Mouse (Mus musculus) spleen, adult 10 weeks (tissue): ENCODE measurements around the gene Slc25a34. TPM values are rescaled to one million over a fixed set of nuclear protein-coding genes. Genes with fewer than 3 reads are reported as not detected.

Experiments
- polyA plus RNA-seq: library from polyadenylated mRNA; stranded (reverse); fragments of 350-450 nt; fragmentation: Illumina TruSeq; extraction: RNeasy Lipid Tissue Mini Kit (QIAGEN cat#74804); gene quantifications from one replicate; pipeline ENCODE4 v1.2.3, GENCODE M21; 2015; ENCODE audit warnings: low replicate concordance; ENCODE audit not compliant: insufficient read depth

Gene Slc25a34
- polyA plus RNA-seq, result 0.11 TPM

GRCm38 (mm10) chr4:141623666-141624065 is at the start of gene Slc25a34:
Slc25a34 (minus strand) TSS chr4:141623821.

GRCm38 (mm10) chr4:141664799-141665198 is 41.2 kb upstream of the Slc25a34 start, which contains the start of gene Plekhm2:
Plekhm2 (minus strand) TSS chr4:141664899.

DNA sequence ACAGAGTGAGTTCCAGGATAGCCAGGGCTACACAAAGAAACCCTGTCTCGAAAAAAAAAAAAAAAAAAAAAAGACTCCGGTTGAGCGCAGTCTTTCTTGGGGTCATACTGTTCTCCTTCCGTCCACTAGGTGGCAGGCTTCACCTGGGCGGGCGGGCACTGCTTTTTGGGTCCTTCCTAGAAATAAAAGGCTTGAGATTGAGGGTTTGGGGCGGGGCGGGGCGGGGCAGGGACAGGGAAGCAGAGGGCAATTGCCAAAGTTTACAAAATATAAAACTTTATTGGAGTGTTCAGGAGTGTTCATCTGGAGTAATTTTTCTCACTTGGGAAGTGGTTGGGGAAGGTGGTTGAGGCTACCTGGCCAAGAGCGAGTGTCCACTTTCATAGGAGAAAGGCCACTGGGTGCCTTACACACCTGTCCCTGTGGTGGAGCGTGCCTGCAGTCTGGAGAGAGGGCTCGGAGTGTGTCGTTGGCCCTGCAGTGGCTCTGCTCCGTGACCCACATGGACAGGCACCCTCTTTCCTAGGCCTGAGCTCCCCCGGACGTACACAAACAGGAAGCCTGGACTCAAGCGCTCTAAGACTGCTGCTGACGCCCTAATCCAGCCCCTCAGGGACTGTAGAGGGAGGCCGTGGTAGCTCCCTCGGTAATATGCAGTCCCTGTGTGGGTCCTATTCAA is 4.9 kb downstream of the Slc25a34 start, which contains the start of gene Tmem82:
TSS of gene Tmem82 (minus strand) at position 69 of the 679 bp plus-strand sequence.

GRCm38 (mm10) chr4:141605861-141606260 is 17.8 kb downstream of the Slc25a34 start, which contains the start of gene Fblim1:
Fblim1 (minus strand) TSS chr4:141606096.

Other genes with a start within 250 kb of the Slc25a34 start
- not detected for gene Clcnka, start 225.1 kb downstream of the Slc25a34 start, polyA plus RNA-seq
- not detected for gene Clcnkb, start 207.8 kb downstream of the Slc25a34 start, polyA plus RNA-seq
- gene Hspb7, start 203.0 kb downstream of the Slc25a34 start, polyA plus RNA-seq, result 0.52 TPM
- gene Srarp, start 187.7 kb downstream of the Slc25a34 start, polyA plus RNA-seq, result not detected
- gene Zbtb17, start 179.2 kb downstream of the Slc25a34 start, polyA plus RNA-seq, result 6.5 TPM
- 10.1 TPM for gene Spen, start 85.2 kb downstream of the Slc25a34 start, polyA plus RNA-seq
- 9.3 TPM for gene Fblim1, start 17.7 kb downstream of the Slc25a34 start, polyA plus RNA-seq
- gene Tmem82, start 5.2 kb downstream of the Slc25a34 start, polyA plus RNA-seq, result 0.28 TPM
- 18.0 TPM for gene Plekhm2, start 41.1 kb upstream of the Slc25a34 start, polyA plus RNA-seq
- gene Rsc1a1, start 61.8 kb upstream of the Slc25a34 start, polyA plus RNA-seq, result 11.3 TPM
- gene Ddi2, start 99.6 kb upstream of the Slc25a34 start, polyA plus RNA-seq, result 37.2 TPM
- not detected for gene Agmat, start 122.9 kb upstream of the Slc25a34 start, polyA plus RNA-seq
- 10.4 TPM for gene Dnajc16, start 167.1 kb upstream of the Slc25a34 start, polyA plus RNA-seq
- gene Casp9, start 169.8 kb upstream of the Slc25a34 start, polyA plus RNA-seq, result 27.7 TPM
- 7.5 TPM for gene Cela2a, start 202.3 kb upstream of the Slc25a34 start, polyA plus RNA-seq
- gene Ctrc, start 222.5 kb upstream of the Slc25a34 start, polyA plus RNA-seq, result not detected